Mouse (Mus musculus): ENCODE data around the gene Ostm1. TPM values are rescaled to one million over a fixed set of nuclear protein-coding genes. Genes with fewer than 3 reads are reported as not detected.

Ostm1 gene
- polyA plus RNA-seq, 1 experiment, result 0.34 TPM

DNA sequence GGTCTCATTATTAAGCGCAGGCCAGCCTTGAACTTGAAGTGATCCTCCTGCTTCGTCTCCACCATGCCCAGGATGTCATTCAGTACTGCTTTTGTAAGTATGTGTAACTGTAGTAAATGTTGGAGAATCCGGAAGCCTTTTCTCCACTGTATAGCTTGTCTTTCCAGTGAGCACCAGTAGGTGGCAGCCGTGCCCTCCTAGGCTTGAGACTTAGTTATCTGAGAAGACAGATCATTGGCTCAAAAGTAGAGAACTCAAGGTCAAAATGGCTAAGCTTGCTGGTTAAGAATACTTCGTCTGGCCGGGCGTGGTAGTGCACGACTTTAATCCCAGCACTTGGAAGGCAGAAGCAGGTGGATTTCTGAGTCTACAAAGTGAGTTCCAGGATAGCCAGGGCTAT is 113.4 kb downstream of the Ostm1 start:
- TF ChIP-seq TAL1 (IDR thresholded peaks at IDR 0.05; ENCODE audit: low read length), result no peak
- no peak for TF ChIP-seq GATA1 (IDR thresholded peaks at IDR 0.05; ENCODE audit: low read length)
- peaks cover 60% of the 10 kb centered on the region for H3K36me3 ChIP-seq (ENCODE audit: control insufficient read depth)

DNA sequence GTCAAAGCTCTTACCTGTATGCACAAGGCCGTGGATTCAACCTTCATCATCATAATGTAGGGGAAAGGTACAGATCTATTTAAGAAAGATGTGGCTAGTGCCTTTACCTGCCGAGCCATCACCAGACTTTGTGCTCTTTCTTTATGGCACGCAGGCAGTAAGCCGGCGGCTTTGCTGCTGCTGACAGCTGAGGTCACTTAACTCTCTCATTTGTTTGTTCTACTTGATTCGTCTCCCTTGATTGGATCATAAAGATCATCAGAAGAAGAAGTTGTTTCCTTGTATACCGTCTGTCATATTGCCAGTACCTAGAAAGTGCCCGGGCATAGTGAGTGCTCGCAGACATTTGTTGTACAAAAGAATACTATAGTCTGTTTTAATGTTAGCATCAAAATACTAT is 114.8 kb downstream of the Ostm1 start:
- Histone ChIP-seq H3K4me1 (ENCODE audit: control insufficient read depth) (no peaks in the 10 kb centered on the region), H3K9me3 (ENCODE audit: control insufficient read depth, low read length) (no peaks in the 10 kb centered on the region), H3K36me3 (ENCODE audit: control insufficient read depth) (peaks cover 67% of the 10 kb centered on the region), H3K4me3 (replicated peaks) (no peak overlapping the region), H3K27me3 (ENCODE audit: control insufficient read depth) (no peaks in the 10 kb centered on the region)
- TF ChIP-seq GATA1 (IDR thresholded peaks at IDR 0.05; ENCODE audit: low read length) (no peak), TAL1 (IDR thresholded peaks at IDR 0.05; ENCODE audit: low read length) (no peak)

More for the DNA sequence above, 113.4 kb downstream of the Ostm1 start:
- H3K9me3 ChIP-seq (ENCODE audit: control insufficient read depth, low read length), result no peaks in the 10 kb centered on the region
- H3K4me1 ChIP-seq (ENCODE audit: control insufficient read depth), result no peaks in the 10 kb centered on the region
- H3K27me3 ChIP-seq (ENCODE audit: control insufficient read depth), result no peaks in the 10 kb centered on the region
- H3K4me3 ChIP-seq (replicated peaks), result no peak overlapping the region

DNA sequence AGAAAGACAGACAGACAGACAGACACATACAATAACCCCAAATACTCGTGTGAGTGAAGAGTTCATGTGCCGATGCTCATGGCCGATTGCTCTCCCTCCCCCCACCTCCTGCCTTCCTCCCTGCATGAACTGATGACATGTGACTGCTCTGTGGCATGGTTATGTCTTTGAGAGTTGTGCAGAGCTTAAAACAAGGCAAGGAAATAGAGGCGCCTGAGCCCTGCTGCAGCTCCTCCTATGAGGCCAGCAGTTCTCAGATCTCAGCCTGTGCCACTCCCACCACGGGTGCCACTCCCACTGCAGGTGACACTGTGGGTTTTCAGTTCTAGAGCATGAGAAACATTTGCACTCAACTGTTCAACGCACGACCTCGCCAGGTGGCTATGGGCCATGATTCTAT is 115.4 kb downstream of the Ostm1 start:
- Histone ChIP-seq H3K27me3 (ENCODE audit: control insufficient read depth) (no peaks in the 10 kb centered on the region), H3K9me3 (ENCODE audit: control insufficient read depth, low read length) (no peaks in the 10 kb centered on the region), H3K4me1 (ENCODE audit: control insufficient read depth) (no peaks in the 10 kb centered on the region), H3K36me3 (ENCODE audit: control insufficient read depth) (peaks cover 65% of the 10 kb centered on the region), H3K4me3 (replicated peaks) (no peak overlapping the region)
- TF ChIP-seq TAL1 (IDR thresholded peaks at IDR 0.05; ENCODE audit: low read length), result no peak
- no peak for TF ChIP-seq GATA1 (IDR thresholded peaks at IDR 0.05; ENCODE audit: low read length)

GRCm38 (mm10) chr10:42702111-42702510 is 118.5 kb downstream of the Ostm1 start:
- H3K9me3 ChIP-seq (ENCODE audit: control insufficient read depth, low read length), result no peaks in the 10 kb centered on the region; the same call in 1 of the 2 replicates
- H3K36me3 ChIP-seq (ENCODE audit: control insufficient read depth), result peaks cover 55% of the 10 kb centered on the region
- TF ChIP-seq GATA1 (IDR thresholded peaks at IDR 0.05; ENCODE audit: low read length) (no peak), TAL1 (IDR thresholded peaks at IDR 0.05; ENCODE audit: low read length) (no peak)
- no peaks in the 10 kb centered on the region for H3K4me1 ChIP-seq (ENCODE audit: control insufficient read depth)
- no peak overlapping the region for H3K4me3 ChIP-seq (replicated peaks)
- no peaks in the 10 kb centered on the region for H3K27me3 ChIP-seq (ENCODE audit: control insufficient read depth)

DNA sequence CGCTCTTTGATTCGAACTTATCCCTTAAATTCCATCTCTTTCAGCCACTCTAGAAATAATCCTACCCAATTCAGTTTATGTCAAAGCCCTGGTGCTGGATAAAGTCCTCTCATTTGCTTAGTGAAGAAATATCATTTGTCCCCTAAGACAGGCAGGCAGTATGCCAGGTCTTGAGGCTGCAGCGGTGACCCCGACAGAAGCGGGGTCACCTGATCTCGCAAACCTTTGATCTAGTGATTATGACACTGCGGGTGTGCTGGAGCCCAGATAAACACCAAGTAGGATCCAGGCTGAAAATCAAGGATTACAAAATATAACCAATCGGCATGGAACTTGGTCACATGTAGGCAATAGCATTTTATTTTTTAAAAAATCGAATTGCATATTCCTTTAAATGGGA is 131.1 kb downstream of the Ostm1 start:
- Histone ChIP-seq H3K4me1 (ENCODE audit: control insufficient read depth) (no peaks in the 10 kb centered on the region), H3K27me3 (ENCODE audit: control insufficient read depth) (peaks cover 29% of the 10 kb centered on the region), H3K9me3 (ENCODE audit: control insufficient read depth, low read length) (peaks cover 2% of the 10 kb centered on the region), H3K4me3 (replicated peaks) (no peak overlapping the region), H3K36me3 (ENCODE audit: control insufficient read depth) (no peaks in the 10 kb centered on the region)
- TF ChIP-seq GATA1 (IDR thresholded peaks at IDR 0.05; ENCODE audit: low read length), result no peak

DNA sequence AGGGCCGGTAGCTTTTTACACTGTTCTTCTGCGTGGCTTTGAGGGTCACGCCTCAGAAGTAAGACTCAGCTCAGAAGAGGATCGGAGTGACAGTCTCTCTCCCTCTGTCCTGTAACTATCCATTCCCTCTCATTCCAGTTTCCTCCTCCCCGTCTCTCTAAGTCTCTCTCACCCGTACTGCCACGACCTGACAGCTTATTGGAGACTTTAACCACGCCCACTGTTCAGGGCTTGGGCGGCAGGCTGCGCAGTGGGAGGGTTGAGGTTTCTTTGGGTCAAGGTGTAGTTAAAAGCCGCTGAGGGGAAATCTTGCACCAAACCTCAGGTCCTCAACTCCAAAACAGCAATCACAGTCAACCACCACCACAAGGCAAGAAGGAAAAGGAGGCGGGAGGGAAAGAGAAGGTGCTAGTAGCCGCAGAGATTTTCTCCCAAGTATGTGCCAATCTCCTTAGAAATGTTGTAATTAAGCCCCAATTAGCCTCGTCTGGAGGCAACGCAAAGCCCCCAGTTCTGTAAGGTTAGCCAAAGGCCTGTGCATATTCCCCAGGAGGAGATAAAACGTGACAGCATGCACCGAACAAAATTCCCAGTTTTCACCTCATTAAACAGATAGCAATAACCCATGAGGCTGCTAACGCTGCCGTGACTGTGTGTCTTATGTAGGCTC is 131.9 kb downstream of the Ostm1 start:
- Histone ChIP-seq H3K4me1 (ENCODE audit: control insufficient read depth) (no peaks in the 10 kb centered on the region), H3K9me3 (ENCODE audit: control insufficient read depth, low read length) (no peaks in the 10 kb centered on the region), H3K27me3 (ENCODE audit: control insufficient read depth) (peaks cover 33% of the 10 kb centered on the region), H3K36me3 (ENCODE audit: control insufficient read depth) (no peaks in the 10 kb centered on the region), H3K4me3 (replicated peaks) (no peak overlapping the region)
- TF ChIP-seq GATA1 (IDR thresholded peaks at IDR 0.05; ENCODE audit: low read length) (no peak), TAL1 (IDR thresholded peaks at IDR 0.05; ENCODE audit: low read length) (no peak)

- TF ChIP-seq GATA1 (IDR thresholded peaks at IDR 0.05; ENCODE audit: low read length) (no peak), TAL1 (IDR thresholded peaks at IDR 0.05; ENCODE audit: low read length) (no peak)
- no peak overlapping the region for H3K4me3 ChIP-seq (replicated peaks)
- no peaks in the 10 kb centered on the region for H3K4me1 ChIP-seq (ENCODE audit: control insufficient read depth)
- no peaks in the 10 kb centered on the region for H3K36me3 ChIP-seq (ENCODE audit: control insufficient read depth)
- no peaks in the 10 kb centered on the region for H3K9me3 ChIP-seq (ENCODE audit: control insufficient read depth, low read length)
- H3K27me3 ChIP-seq (ENCODE audit: control insufficient read depth), result peaks cover 6% of the 10 kb centered on the region; the same call in 1 of the 2 replicates
Observed at GRCm38 (mm10) chr10:42722116-42722515, 138.5 kb downstream of the Ostm1 start.

GRCm38 (mm10) chr10:42723275-42724232 is 139.9 kb downstream of the Ostm1 start:
- no peaks in the 10 kb centered on the region for H3K4me1 ChIP-seq (ENCODE audit: control insufficient read depth)
- H3K9me3 ChIP-seq (ENCODE audit: control insufficient read depth, low read length), result no peaks in the 10 kb centered on the region
- H3K36me3 ChIP-seq (ENCODE audit: control insufficient read depth), result no peaks in the 10 kb centered on the region
- no peak for TF ChIP-seq TAL1 (IDR thresholded peaks at IDR 0.05; ENCODE audit: low read length)
- TF ChIP-seq GATA1 (IDR thresholded peaks at IDR 0.05; ENCODE audit: low read length), result no peak
- peaks cover 3% of the 10 kb centered on the region; the same call in 1 of the 2 replicates for H3K27me3 ChIP-seq (ENCODE audit: control insufficient read depth)
- H3K4me3 ChIP-seq (replicated peaks), result no peak overlapping the region

- no peaks in the 10 kb centered on the region for H3K27me3 ChIP-seq (ENCODE audit: control insufficient read depth)
- TF ChIP-seq GATA1 (IDR thresholded peaks at IDR 0.05; ENCODE audit: low read length) (no peak), TAL1 (IDR thresholded peaks at IDR 0.05; ENCODE audit: low read length) (no peak)
- H3K9me3 ChIP-seq (ENCODE audit: control insufficient read depth, low read length), result no peaks in the 10 kb centered on the region
- no peak overlapping the region for H3K4me3 ChIP-seq (replicated peaks)
- no peaks in the 10 kb centered on the region for H3K4me1 ChIP-seq (ENCODE audit: control insufficient read depth)
- H3K36me3 ChIP-seq (ENCODE audit: control insufficient read depth), result no peaks in the 10 kb centered on the region
Observed at GRCm38 (mm10) chr10:42729607-42730006, 146.0 kb downstream of the Ostm1 start.
